Mouse (Mus musculus): ENCODE measurements around the gene Zbtb20.

The Zbtb20 gene

DNA sequence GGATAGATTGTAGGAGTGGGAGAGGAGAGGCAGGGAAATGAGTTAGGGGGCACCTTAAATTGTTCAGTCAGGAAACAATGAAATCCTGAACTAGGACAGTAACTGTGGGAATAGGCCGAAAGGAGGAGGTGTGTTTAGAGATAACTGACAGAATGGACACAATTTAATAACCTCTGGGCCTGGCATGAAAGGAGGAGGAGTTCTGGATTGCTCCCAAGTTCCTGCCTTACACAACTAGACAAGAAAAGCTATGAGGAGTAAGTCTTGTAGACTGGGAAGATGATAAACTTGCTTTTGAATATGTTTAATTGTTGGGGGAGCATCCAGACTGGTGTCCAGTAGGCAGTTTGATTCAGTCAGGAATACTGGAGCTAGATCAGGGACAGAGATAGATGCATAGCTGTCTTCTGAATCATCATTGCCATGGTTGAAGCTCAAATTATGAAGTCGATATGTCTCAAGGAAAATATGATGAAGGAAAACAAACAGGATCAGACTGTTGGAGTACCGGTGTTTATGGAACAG, 494.9 kb downstream of the Zbtb20 start:
- no peak for DNase-seq

DNA sequence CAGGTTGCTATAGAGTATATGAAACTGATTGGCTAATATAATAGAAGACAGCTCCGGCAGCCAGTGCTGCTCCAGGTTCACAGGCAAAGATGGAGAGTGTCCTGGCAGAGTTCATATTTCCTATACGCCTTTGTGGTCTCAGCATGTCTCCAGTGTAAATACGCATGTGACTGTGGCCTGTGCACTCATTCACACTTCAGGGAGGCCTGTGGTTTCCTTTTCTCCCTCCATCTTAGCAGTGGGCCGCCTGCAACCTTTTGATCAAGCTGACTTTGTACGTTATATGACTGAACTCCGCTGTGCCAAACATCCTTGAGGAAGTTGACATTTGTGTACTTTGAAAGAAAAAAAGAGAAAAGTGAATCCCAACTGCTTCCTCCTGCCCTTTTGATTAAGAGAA, 501.1 kb downstream of the Zbtb20 start:
- no peak for DNase-seq

DNA sequence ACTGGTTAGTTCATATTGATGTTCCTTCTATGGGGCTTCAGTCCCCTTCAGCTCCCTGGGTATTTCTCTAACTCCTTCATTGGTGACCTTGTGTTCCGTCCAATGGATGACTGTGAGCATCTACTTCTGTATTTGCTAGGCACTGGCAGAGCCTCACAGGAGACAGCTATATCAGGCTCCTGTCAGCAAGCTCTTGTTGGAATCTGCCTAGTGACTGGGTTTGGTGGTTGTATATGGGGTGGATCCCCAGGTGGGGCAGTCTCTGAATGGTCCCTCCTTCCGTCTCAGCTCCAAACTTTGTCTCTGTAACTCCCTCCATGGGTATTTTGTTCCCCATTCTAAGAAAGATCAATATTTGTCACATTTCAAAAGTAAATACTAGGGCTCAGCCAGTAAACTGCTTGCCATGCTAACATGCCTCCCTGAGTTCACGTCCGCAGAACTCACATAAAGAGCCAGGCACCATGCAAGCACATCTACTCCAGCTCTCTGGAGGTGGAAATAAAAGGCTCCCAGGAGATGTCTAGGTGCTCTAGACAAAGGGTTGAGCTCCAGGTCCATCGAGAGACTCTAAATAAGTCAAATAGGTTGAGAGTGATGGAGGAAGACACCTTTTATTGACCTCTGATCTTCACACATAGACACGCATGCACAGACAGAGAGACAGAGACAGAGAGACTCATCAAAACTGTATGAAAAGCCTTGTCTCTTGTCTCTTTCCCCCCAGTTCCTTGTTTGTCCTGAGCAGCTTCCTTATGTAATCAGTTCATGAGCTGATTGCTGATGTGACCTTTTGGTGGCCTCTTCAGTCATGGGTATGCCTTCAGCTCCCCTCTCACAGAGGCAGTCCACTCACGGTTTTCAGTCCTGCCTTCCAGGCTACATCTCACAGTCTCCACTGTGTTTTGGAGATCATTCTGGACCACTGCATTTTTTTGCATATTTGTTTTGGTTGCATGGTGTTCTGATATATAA, 504.0 kb downstream of the Zbtb20 start:
- DNase-seq: no peak

DNA sequence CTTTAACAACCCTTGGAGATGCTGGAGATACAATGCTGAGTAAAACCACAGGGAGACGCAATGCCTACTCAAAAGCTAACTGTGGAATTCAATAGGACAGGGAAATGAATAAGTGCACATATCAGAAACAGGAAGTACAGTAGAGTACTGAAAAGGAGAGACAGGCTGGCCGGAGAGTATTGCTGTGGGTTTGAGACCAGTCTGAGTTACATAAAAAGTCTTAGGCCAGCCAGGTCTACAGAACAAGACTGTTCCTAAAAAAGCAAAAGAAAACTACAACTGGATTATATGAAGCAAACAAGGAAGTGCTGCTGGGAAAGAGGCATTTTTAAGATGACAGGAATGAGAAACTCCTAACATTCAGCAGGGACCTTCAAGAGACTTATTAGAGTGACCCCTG, 505.5 kb downstream of the Zbtb20 start:
- no peak for DNase-seq

DNA sequence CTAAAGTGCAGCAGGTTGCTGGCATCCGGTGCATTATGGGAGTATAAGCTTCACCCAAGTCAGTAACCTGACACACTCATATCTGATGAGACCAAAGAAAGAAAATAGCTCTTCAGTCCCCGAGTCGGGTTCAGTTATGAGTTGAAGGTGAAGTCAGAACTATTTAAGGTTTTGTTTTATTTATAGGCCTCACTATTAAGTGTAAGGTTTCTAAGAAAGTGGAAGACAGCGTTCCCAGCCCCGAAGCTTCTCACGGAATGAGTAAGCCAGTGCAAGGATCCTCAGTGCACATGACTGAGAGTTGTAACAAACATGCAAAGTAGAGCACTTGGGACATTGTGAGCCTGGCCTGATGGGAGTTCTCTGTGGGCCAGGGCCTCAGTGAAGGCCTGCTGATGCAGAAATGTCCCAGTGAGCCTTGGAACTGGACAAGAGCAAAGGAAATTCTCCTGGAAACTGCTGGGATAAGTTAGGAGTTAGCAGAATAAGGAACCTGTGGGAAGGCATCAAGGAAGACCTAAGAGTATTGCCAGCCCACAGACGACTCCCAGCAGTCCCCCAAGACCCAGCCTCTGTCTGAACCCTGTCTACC, 507.6 kb downstream of the Zbtb20 start:
- no peak for DNase-seq

DNA sequence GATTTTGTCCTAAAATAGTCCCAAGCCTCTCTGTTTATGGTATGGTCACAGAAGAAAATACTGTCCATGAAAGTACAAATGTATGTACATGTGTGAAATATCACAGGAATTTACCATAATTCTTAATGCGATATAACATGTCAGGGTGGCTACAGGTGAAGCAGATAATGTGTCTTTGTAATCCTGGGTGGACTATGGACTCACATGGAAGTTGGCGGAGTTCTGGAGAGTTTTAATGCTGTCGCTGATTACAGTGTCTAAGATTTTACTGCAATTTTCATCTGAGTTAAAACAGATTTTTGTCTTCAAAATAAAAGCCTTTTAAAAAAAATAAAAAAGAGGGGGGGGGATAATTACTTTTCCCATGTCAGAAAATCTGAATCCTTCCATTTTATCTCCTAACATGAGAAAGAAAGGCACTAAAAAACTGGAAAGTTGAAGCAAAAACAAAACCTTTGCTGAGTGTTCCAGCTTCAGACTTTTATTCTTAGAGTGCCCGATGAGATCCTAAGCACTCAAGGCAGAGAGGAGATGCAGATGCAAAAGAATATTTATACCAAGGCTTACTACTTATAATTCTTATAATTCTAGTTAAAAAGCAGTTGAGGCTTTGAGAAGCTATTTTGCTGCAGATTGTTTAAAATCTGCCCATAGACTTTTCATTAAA, 509.4 kb downstream of the Zbtb20 start:
- no peak for DNase-seq

DNA sequence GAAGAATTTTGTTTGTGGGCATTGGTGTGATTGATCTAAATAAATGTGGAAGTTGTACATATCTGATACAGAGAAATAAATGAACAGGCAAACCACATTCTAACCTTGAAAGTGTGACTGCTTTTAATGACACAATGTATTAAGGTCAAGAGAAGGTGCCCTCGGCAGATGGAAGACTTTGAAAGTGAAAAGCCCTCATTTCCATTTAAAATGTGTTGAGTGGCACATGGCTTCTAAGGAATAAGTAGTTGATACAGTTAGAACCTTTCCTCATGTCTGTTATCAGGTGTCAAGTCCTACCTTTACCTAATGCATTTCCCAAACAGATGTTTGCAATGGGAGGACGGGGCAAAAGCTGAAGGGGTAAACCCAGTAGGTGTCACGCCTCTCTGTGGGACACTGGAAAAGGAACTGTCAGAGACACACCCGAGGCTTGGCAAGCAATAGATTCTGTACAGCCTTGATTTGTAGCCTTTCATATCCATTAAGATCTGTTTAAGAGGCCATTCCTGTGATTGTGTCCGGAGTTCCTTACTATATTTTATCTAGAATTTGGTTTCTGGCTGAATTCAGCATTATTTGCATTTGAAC, 510.0 kb downstream of the Zbtb20 start:
- DNase-seq: no peak

DNA sequence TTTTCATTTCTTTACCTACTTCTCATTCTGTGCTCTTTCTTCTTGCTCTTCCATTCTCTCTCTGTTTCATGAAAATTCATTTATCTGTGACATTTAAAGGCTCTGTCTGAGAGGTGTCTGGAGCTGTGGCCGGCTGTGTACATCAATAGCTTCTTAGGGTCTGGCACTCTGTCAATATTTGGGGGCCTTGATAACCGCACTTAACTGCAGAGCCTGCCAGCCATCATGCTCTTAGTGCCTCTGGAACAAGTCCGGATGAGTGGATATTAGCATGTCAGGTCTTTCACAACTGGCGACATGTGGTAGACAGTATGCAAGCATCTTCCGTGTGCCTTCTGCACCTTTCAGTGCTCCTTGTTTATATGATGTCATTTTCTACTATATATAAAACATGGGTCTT, 510.7 kb downstream of the Zbtb20 start:
- DNase-seq: no peak

DNA sequence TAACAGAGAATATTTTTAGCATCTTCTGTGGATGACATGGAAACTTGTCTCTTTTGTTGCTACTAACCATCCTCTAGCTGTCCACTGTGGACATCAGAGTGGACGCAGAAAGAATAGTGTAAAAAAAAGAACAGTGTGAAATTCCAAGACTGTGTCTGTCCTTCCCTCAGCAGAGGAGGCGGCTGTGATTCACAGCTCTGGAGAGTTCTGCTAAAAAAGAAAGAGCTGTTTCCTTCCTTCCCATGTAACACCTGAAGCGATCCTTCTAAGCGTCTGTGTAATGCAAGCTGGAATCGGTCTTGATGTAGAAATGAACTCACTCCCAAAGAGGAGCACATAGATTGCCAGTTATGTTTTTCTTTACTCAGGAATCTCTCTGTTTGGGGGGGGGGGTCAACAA, 512.7 kb downstream of the Zbtb20 start:
- DNase-seq: no peak

DNA sequence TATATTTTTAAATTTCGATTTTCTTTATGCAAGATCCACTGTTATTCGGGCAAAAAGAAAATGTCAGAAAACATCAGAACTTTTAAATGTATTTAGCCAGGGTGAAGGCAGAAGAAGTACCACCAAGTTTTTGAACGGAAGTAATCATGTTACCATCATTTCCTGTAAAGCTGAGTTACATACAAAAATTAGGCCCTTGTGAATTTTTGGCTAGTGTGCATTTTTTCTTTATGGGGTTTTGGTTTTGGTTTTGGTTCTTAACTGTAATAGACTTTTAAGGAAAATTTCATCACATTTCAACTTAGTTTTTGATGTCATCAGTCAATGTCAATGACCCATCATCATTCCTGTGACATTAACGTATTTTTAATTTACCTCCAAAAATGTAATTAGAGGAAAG, 514.7 kb downstream of the Zbtb20 start:
- DNase-seq: no peak

DNA sequence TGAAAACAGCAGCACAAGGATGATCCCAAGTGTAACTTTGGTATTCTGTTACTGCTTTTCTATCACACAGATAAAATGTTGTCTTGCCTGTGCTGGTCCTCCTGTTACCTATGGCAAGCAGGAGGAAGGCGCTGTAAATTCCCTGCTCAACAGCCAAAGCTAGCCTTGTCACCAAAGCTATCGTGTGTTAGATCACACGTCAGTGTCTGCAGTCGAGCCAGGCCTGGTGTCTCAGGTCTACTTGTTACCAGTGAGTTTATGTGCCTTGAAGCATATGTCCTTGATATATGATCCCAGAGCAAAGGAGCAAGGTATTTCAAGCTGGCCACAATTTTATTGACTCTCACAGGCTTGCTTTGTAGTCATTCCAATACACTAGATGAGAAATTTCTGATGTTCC, 517.7 kb downstream of the Zbtb20 start:
- no peak for DNase-seq

DNA sequence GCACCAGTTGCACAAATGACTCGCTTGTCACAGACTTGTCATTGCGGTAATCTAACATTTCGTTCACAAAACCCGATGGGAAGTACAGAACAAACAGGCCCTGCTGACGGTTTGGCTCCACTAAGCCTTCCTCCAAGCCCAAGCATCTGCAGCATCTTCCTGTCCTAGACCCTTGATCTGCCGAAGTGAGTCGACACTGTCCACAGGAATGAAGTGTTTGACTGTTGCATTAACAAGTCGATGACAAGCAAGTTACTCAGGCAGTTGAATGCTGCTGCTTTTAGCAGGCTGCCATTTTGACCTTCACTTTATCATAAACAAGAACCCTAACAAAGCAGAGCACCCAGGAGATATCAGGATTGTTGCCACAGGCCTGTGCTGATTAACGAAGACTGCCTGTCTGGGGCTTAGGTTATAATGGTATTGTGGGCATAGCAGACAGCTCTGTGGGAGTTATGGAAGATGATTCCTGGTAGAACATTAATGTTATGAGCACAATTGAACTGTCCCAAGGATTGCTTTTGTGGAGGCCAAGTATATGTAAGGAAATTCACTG, 518.4 kb downstream of the Zbtb20 start:
- DNase-seq: no peak

DNA sequence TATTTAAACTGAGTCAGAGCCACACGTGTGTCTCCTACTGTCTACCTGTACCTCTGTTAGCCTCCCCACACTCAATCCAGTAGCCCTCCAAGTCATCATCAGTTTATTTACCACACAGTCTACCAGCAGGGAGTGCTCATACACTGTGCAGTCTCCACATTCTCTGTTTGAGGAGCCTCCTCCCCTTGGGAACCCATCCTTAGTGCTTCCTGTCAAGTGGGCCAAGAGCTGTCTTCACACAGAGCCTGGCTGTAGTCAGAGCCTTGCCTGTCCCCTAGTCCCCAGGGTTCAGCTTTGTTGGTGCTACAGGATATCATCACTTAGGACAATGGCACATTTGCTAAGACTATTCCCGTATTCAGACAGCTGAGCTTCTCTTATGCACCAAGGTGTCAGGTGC, 519.1 kb downstream of the Zbtb20 start:
- no peak for DNase-seq

DNA sequence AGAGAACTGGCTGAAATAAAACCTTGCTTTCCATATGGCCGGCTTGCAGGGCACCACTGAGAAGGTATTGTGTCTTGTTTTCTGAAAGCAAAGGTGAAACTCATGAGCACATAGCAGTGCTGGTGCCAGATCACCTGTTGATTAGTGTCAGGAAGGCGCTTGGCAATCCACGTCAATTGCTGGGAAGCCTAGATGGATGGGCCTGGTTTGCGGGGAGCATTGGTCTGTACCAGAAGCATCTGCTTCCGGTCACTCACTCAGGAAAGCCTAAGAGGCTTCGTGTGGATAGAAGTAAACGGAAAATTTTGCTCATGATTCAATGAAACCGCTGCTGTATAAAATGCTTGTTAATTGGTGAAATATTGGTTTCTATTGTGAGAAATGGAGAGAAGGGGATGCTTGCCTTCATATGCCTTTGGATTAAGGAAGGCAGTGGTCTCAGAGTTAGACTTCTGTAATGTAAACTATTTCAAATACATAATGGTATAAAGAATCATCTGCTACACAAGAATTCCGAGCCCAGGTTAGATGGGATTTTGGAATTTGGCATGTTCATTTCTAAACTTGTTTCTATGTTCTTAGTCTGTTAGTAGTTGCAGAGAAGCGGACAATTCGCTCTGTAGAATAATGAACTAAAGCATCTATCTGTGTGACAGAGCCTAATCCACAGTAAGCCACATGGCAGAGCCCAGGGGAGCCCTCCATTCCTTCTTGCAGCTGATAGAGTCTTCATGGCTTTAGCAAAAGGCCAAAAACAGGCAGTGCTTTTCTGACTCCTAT, 521.4 kb downstream of the Zbtb20 start:
- no peak for DNase-seq

DNA sequence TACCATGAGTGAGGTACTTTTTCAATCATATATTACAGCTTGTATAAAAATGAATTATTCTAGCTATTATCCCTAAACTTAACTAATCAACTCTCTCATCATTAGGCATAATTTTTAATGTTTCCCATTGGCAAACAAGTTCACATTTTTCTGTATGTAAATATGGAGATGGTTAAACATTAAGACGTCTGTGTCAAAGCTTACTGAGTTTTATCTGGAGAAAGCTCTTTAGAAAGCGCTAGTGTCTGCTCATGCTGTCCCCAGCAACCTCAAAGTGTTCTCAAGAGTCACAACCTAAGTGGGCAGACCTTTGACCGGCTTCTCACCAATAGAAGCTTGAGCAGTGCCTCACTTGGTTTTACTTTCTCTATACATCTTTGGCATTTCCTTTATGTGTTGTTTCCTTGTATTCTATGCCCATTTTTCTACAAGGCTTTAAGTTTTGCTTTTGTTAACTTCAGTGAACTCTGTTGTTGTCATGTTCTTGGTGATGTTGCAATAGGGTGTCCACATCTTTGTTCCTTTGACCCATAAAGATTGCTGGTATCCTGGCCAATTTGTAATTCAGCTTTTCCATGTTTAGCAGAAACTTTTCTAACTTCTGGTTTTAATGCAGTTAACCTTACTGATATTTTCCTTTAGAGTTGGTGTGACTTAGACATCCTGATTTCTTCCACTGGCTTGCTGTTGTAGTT, 522.1 kb downstream of the Zbtb20 start:
- DNase-seq: no peak

DNA sequence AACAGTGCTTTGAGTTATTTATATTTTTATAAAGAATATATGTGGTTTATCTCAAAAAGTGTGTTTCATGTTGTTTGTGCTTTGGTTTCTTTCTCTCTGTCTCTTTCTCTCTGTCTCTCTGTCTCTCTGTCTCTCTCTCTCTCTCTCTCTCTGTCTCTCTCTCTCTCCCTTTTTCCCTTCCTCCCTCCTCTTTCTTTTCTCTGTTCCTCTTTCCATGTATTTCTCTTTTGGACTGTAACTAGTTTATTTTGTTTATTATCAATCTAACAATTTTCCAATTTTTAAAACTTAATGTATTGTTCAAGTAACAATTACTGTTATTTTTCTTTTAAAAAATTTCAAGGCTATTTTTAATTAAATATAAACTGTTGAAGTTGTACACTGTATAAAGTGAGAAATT, 523.7 kb downstream of the Zbtb20 start:
- no peak for DNase-seq

DNA sequence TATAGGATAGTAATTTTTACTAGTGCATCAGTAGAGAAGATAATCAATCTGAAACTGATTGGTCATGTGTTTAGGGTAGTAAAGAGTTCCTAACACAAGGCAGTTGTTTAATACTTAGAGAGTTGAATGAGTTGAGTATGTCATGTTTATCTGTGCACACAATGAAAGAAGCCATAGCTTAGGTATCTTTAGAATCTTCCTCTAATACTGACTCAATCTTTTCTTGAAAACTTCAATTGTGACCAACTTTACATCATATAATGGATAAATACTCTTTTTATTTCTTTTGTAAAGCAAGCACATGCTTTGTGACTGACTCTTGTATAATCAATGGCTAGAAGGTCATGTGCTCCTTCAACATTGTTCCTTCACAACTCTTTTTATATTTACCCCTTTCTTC, 524.4 kb downstream of the Zbtb20 start:
- no peak for DNase-seq

DNA sequence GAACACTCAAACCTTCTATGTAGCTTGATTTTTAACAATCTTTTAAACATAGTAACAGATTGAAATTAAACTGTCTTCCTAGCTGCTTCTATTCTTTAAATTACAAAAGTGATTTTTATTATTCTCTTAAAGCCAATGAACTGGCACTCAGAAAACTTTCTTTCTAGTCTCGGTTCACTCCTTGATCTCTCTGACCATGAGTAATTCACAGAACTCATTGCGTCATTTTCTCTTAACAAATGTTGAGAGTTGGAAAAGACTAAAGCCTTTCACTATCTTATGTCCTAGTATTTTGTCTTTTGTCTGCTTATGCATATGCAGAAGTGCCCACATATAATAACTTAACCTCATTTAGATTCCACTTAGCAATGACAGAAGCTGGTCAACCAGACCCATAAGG, 525.3 kb downstream of the Zbtb20 start:
- DNase-seq: no peak

DNA sequence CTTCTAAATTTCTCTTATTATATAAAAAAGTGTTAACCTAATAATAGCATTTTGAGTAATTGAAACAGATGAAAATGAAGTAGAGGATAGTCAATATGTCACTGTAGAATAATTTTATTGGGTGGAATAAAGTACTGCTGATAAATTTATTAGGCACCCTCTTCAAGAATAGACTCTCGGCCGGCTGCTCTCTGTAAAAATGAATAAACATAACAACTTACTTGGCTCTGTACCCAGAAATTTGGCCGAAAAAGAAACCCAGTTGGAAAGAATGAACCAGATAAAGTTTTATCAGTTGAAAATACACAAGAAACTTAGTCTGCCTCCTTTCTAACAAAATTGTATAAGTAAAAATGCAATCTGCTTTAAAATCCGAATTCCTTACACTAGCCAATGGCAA, 527.2 kb downstream of the Zbtb20 start:
- DNase-seq: no peak

DNA sequence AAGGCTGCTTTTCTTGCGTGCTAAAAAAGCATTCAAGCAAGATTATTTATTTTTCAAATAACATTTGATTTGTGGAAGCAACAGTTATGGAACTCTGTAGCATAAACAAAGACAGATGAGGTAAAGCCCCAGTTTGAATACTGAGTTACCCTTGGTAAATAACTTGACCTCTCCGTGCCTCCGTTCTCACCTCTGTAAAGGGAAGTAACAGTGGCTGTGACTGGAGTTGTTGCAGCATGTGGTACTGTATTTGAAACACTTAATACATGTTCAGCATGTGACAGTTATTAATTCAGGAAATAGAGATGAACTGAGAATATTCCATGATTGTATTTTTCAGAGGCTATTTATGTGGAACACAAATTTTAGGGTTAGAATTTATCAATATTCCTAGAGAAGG, 529.4 kb downstream of the Zbtb20 start:
- DNase-seq: no peak

DNA sequence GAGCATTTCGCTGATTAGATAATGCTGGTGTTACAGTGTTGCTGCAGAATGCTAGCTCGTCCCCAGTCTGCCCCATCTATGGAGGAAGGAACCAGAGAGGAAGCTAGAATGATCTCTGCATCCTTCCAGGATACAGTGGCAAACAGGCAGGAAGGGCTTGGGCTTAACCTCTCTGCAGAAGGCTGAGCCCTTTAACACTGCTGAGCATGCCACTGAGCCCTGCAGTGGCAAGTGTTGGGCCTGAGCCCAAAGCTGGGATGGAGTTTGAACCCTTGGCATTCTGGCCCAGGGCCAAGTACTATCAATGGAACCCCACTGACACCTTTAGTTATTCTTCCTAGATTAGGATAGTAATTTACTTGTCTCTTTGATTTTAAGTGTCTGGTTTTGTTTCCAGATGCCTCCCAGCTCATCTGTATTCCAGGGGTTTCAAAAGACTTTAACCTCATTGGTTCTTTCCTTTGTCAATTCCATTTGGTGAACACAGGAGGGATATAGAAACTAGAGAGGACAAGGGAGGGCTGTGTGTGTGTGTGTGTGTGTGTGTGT, 532.0 kb downstream of the Zbtb20 start:
- DNase-seq: no peak
